Mouse (Mus musculus) inflammation-experienced regulatory T-cells, adult 6 months (primary cell): Measurements from ENCODE around the gene Gpr182. TPM values are rescaled to one million over a fixed set of nuclear protein-coding genes. Genes with fewer than 3 reads are reported as not detected.
"Not testable (repeated sequence)": the region's sequence is repeated elsewhere in the genome, so short reads cannot be mapped to it uniquely, and the experiment has no call there.

Source experiments
- ATAC-seq: one replicate; pipeline ENCODE4 v1.8.0; 2017
- polyA plus RNA-seq, 3 experiments: library from polyadenylated mRNA; unstranded; fragments of 100-300 nt; shearing (Covaris generic); gene quantifications; one replicate each; pipeline ENCODE4 v1.2.1; 2017

Gpr182 gene
- under 1 TPM; 0.14 to 0.44 (median 0.37) TPM for polyA plus RNA-seq

DNA sequence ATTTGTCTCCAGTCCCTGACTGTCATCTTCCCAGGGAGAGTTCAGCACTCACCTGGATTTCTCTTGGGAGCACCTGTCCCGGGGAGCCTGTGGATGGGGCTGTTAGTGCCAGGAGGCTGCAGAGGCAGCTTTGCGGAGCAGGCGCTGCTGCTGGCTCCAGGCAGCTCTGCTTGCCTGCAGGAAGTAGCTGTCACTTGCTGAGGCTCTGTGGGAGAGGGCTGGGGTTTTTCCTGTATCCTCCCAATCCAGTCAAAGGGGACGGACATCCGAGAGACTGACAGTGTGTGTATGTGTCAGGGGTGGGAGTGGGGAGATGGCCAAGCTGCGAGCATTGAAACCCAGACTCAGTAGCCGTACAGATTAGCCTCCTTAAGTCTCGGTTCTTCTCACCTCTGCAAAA lies at the start of gene Gpr182:
Gene Gpr182 (minus strand): TSS at position 185 of the 400 bp plus-strand sequence.
- ATAC-seq, result no peak

DNA sequence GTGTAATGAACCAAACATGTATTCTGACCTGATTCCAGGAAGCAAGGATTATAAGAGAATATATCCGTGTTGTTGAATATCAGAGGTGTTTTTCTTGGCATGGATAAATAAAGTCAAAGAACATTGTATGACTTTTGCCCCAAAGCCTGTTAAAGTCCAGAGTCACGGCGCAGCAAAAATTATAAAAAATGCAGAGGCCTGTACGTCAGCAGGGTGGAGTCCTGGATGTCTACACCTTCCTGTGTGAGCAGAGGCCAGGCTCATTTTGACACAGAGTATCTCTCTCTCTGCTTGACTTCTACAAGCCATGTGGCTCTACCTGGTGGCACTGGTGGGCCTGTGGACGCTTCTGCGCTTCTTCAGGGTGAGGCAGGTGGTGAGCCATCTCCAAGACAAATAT lies 49.4 kb upstream of the Gpr182 start, which contains the start of gene Rdh16:
Gene Rdh16 (plus strand): TSS at position 262 of the 400 bp plus-strand sequence.
- ATAC-seq, result no peak

DNA sequence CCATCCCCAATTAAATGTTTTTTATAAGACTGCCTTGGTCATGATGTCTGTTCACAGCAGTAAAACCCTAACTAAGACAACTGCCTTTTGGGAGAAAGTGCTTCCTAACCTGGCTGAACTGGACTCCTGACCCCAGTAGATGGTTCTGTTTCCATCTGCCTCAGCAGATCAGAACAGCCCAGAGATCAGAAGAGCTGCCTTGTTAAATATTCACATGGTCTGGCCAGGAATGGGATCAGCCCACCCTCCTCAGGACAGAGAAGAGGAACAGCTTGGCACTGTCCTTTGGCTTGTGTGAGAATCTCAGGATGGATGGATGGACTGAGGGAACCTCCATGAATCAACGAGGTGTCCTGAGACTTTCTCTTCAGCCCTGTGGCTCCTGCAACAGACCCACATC lies 47.8 kb upstream of the Gpr182 start:
- ATAC-seq, result no peak

DNA sequence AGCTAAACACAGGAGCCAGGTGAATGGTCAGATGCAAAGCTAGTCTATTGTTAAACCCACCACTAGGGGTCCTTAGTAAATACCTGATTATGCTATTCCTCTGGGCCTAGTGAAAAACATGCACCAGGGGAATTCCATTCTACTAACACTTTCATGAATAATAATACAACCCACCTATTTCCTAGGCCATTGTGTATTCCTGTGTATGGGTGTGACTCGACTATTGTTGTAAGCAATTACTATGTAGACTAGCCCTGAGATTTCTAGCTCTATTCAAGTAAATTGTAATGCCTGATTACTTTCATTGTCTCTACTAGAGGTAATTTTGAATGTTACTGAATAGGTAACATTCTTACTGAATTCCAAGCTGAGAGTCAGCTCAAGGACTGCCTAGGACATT lies 33.9 kb upstream of the Gpr182 start:
- not testable (repeated sequence) for ATAC-seq

DNA sequence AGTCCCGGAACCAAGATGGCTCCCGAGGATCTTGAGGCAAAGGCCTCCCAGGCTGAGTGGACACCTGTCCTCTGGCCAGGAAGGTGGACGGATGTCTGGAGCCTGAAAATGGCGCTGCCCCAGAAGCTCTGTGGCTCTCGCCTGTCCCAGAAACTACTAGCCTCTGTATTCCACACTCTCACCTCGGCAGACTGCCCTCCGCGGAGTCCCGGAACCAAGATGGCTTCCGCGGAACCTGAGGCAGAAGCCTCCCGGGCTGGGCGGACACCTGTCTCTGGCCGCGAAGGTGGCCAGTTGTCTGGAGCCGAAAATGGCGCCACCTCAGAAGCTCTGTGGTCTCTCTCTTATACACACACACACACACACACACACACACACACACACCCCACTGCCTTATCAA lies 30.8 kb upstream of the Gpr182 start:
- ATAC-seq, result not testable (repeated sequence)

DNA sequence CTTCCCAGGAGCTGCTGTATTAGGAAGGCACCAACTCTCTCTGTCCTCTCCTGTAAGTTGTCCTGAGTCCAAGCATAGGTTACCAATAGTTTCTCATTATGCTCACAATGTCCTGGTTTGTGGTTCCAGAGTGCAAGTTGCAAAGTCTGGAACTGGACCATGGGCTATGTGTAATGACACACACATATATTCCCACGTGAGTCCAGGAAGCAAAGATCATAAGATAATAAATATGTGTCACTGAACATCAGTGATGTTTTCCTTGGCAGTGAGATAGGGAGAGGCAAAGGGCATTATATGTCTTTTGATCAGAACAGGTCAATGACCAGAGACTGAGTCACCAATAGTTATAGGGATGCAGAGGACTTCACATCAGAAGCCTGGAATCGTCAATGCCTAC lies 24.5 kb upstream of the Gpr182 start, which contains the start of gene Rdh9:
Gene Rdh9 (plus strand): TSS at position 376 of the 400 bp plus-strand sequence.
- ATAC-seq, result no peak

DNA sequence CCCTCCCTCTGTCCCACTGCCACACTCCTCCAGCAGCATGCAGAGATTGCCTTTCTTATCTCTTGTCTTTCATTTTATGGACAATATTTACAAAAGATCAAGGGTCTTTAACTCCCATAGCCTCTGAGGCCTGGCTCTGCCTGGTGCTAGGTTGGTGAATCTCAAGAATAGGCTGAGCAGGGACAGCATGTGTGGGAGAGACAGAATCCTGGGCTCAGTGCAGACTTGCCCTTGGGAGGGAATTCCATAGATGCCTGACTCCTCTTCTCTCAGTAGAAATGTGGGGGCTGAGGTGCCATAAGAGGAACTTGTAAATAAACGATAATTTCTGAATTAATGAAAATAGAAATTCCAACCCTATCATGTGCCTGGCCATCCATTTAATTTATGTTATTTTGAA lies 15.0 kb upstream of the Gpr182 start:
- ATAC-seq, result no peak

DNA sequence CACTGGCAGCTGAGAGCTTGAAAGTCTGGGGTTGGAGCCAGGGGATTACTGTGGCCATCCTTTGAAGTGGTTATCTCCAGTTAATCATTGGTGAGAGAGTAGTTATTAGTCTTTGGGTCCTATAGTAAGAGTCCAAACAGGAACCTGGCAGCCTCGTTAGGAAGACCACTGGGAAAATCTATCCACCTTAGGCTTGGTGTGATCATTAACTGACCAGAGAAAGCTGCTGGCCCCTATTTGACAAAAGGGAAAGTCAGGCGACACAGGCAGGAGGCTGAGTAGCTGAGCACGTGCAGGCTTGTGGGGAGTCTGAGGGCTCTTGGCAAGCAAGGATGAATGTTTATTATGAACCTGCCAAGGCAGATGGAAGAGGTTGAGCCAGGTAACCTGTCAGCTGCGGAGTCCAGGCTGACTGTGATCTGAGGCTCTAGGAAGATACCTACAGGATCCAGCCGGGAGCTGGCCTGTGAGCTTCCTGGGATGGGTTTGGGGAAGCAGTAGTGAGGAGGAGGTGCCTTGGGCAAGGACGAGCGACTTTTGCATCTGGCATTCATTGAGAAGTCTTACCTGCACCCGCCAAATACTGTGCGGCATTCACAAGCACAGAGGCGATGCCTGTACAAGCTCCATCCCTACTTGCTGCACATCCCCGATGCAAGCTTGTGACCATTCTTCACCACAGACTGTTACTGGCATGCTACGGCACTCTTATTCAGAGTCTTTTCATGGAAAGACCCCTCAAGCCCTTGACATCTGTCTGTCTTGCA lies 12.6 kb upstream of the Gpr182 start:
- ATAC-seq, result no peak

DNA sequence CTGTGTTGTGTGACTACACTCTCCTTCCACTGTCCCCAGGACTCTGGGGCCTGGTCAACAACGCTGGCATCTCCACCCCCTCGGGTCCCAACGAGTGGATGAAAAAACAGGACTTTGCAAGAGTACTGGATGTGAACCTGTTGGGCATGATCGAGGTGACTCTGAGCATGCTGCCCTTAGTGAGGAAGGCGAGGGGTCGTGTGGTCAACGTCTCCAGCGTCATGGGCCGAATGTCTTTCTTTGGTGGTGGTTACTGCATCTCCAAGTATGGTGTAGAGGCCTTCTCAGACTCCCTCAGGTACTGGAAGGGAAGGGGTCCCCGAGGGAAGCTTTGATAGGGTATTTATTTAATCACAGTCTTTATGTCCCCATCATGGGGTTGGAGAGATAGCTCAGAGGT lies 11.4 kb upstream of the Gpr182 start:
- ATAC-seq, result not testable (repeated sequence)

DNA sequence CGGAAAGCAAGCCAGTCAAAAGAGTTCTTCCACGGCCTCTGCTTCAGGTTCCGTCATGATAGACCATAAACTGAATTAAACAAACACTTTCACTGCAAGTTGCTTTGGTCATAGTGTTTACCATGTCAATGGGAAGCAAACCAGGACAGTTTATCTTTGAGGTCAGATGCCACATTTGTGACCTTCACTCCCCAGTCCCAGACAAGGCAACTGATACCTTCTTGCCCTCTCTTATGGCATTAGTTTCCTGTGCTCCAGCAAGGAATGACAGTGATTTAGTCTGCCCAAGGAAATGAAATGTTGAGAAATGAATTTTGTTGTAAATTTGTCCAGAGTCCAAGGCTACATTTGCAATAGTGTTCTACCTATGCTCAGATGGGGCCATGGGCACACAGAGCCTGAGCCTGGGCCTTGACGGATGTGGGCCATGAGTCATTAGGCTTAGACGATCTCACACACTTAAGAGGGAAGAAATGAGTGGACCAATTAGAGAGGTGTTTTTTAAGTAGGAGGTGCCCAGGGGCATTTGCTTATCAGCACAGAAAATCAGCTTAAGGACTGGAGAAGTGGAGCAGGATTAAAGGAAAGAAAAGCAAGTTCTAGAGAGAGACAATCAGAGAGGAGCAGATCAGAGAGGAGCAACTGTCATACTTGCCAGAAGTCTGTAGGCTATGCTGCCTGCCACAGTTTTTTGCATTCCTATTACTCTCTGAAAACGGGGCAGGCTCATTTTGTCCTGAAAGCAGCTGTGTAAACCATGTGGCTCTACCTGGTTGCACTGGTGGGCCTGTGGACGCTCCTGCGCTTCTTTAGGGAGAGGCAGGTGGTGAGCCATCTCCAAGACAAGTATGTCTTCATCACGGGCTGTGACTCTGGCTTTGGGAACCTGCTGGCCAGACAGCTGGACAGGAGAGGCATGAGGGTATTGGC lies 7.9 kb upstream of the Gpr182 start, which contains the start of the genes Rdh1 and Rdh16f1:
Gene Rdh1 (plus strand): TSS at position 541 of the 930 bp plus-strand sequence.
Gene Rdh16f1 (plus strand): TSS at position 607 of the 930 bp plus-strand sequence.
- peak; percentile 75 for ATAC-seq

DNA sequence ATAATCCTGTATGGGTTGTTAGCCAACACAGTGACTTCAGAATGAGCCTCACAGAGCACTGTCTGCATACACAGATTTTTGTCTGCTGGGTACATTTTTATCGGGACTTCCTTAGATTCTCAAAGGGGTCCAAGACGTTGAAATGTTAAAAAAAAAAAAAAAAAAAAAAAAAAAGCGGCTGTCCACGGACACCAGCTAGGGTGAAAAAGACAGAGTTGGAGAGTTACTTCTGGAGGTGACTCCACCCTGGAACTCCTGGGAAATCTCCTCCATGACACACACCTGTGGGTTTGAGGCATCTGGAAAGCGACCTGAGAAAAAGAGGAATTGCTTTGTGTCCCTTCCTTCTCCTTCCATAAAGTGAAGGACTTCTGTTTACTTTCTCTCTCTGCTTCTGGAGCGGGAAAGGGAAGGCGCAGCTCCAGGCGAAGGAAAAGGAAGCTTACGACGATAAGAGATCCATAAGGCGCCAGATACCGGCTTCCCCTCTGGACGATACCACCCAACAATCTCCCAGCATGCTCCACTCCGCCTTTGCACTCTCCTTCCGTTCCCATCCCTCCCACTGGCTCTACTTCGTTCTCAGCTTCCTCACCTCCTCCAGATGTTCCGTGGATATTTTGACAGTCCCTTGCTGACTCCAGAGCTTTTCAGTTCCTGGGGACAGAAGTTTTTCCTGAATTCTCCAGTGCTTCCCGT lies 4.4 kb upstream of the Gpr182 start:
- no peak for ATAC-seq

DNA sequence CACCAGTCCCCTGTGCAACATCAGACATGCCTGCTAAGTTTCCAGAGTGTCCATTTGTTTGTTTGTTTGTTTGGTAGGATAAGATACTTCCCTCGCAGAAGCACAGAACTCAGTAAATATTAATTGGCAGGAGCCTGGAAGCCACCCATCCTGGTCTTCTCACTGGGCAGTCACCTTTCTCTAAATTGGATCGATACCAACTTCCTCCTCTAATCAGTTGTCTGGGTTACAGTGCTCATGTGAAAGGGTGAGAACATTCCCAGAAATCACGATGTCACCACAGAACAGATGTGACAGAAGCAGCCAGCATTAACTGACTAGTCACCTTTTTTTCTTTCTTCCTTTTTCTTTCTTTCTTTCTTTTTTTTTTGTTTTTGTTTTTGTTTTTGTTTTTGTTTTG lies 3.7 kb upstream of the Gpr182 start:
- no peak for ATAC-seq

DNA sequence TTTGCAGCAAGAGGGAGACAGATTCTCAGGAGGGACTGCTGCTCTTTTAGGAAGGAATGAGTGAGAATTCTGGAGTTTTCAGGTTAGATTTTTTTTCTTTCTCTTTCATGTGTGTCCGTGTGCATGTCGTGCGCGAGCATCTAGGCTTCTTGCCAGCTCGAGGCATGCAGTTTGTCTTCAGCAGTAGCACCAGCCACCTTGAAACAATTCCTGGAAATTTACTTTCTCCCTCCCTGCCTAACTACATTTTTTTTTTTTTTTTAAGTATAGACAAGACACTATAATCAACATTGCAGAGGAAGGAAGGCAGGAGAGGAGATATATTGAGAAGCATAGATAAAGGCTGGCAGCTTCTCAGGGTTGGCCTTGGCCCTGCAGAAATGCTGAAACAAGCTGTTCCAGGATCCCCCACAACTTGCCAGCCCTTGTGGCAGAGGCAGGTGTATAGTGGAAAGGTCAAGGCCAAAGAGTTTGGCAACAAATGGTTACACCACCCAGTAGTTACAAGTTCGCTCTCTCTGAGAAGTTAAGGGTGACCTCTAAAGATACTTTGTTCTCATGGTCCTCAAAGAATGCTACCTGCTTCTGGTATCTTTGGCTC lies 3.1 kb upstream of the Gpr182 start:
- no peak for ATAC-seq

DNA sequence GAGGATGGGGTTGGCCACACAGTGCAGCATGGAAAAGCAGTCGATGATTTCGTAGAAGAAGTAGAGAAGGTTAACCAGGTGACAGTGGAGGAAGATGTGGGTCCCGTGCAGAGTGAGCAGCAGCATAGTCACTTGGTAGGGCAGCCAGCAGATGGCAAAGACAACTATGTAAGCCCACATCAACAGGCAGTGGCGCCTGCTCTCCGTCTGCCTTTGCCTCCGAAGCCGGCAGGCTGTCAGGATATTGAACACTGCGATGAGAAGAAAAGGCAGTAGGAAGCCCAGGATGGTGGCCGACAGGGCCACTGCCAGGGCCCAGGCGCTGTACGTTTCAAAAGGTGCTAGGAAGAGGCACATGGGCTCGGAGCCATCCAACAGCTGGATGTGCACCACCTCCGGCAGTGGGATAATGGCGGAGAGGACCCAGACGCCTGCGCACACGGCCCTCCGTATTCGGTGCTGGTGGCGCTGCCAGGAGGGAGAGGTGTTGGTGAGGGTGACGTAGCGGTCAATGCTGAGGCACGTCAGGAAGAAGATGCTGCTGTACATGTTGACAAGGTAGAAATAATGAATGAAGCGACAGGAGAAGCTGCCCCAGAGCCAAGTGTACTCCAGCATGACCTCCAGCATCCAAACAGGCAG lies 1.3 kb downstream of the Gpr182 start:
- ATAC-seq, result no peak

DNA sequence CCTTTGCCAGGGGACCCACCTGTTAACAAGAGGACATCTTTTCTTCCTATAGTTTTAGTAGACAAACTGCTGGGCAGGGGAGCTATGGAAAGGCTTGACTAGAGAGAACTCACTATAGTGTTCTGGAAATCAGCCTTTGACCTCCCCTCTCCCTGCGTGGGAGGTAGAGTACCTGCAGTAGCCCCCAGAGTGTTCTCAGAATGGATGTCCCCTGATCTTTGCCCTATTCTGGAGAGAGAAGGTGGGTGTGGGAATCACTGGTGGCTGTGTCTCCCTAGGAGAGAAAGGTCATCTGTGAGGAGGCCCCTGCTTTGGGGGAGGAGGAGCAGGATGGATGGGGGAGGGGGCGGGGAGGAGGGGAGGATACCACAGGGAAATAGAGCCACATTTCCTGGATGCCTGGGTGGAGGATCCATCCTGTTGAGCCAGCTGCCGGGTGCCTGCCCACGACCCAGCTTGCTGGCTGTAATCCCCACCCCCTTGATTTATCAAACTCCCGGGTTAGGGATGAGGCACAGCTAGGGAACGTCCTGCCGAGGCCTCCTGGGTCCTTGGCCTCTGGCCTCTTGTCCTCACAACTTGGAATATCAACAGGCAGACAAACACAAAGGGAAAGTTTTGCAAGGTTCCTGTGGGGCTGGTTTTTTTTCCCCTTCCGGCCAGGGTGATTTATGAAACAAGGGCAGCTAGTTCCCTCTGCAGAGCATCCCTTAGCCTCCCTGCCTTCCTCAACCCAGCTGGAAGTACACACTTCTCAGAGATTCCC lies 2.5 kb downstream of the Gpr182 start:
- ATAC-seq, result no peak

DNA sequence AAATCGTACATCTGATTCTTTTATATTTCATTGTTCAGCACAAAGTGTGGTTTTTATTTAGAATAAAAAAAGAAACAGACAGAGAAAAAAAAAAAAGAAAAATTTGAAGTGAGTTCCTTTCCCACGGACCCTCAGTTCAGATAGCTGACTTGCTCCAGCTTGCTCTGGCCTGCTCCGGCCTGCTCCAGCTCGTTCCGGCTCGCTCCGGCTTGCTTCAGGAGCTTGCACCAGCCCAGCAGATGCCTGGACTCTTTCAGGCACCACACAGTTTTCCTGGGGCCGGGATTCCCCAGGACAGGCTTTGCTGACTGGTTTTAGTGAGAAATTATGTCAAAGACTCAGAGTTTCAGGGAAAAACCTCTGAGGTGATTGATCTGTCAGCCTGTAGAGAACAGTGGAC lies 4.3 kb downstream of the Gpr182 start:
- ATAC-seq, result no peak

DNA sequence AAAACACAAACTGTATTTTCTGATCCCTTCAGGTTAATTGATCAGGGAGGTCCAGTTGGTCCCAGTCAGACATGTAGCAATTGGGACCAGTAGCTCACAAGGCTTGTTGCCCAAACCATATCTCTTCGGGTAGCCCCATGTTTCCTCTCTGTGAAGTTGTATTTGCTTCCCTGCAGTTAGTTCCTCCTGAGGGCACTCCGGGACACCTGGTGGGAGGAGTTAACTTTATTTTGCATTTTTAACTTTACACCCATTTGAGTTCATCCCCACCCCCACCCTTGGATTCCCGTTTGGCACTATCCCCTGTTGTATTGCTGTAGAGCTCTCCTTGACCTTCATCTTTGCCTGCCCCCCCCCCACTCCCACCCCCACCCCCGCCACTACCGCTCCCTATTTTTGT lies 5.6 kb downstream of the Gpr182 start:
- no peak for ATAC-seq

DNA sequence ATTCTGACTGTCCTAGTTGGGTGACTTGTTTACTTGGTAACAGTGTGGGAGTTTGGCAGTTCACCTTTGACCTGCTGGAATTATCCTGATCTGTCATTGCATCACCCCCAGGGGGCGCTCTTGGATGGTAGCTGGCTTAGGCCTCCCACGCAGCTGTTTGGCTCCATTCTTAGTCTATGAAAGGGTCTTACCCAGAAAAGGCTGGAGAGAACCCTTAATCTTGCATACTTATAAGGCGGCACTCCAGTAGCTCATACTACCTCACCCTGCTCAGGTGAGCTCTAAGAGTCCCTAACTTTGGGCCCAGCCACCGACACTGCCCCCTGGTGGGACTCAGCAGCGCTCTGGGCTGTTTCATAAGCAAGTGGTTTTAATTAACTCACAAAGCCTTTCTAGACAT lies 6.9 kb downstream of the Gpr182 start:
- ATAC-seq, result peak; percentile 44

DNA sequence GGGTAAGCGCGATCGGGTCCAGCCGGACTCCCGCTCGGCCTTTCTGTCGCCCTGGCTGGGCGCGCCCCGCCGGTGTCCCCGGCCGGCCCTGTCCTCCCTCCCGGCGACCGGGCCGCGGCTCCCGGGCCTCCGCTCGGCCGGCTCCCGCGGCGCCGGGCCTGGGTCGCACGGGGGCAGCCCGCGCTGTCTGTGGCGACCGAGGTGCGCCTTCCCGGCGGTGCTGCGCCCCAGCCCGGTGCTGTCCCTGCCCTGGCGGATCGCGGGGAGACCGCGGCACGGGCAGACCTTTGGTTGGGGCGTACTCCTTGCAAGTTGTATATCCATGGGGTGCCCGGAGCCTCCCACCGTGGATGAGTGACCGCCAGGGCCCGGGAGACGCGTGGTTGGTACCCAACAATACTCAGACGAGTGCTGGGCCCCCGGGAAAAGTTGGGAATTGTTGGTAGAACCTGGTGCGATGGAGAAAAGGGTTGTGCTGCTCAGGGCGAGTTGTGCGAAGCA lies 11.8 kb downstream of the Gpr182 start:
- peak; percentile 54 for ATAC-seq

DNA sequence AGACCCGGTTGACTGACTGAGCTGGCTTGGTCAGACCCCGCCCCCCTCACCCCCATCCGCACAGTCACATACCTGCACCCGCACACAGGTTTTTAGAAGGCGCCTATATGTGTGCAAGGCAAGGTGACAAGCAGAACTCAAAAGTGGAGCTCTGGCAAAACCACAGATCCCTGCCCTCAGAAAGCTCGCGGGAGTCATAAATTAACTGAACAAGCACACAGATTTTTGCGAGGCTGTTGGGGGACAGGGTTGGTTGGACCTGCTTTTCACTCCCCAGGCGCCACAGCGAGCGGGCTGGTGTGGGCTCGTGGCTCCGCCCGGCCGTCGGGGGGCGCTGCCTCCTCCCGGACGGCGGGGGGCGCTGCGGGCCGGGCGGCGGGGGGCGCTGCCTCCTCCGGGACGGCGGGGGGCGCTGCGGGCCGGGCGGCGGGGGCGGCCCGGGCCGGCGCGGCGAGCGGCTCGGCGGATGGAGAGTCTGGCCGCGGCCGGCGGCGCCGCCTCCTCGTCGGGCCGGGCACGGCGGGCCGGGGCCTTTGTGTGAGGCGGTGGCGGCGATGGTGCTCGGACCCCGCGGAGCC lies 12.4 kb downstream of the Gpr182 start, which contains the start of gene Zbtb39:
Gene Zbtb39 (plus strand): TSS at position 456 of the 578 bp plus-strand sequence.
- peak; percentile 69 for ATAC-seq
